In the genomic region with DNA sequence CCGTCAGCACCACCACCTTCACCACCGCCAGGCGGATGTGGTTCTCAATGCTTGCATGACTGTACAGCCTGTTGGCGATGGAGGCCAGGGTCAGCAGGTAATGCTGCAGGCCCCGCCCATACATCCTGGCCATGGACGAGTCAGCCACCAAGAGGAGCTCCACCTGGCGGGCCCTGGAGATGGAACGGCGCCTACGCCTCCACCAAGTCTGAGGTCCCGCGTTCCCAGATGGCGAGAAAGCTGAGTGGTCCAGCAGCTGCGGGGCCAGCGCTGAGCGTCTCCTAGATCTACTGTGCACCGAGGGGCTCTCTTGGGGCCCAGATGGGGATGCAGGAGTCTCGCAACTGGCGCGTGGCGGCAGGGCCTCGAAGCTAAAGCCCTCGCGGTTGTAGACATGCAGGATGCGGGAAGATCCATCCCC, we compare ENCODE assay signal across 8 mouse cellular contexts. TPM values are rescaled to one million over a fixed set of nuclear protein-coding genes. Genes with fewer than 3 reads are reported as not detected.
DNase-seq lines count a peak whose midpoint lies in the region; ATAC-seq and TF ChIP-seq lines count a peak whose summit lies in the region.

No protein-coding gene starts in this region.

- 18% methylated on average over 25 of the region's 25 CpGs for WGBS in embryonic facial prominence, embryonic 10.5 days
- WGBS in heart, embryonic 13.5 days = 16% methylated on average over 25 of the region's 25 CpGs
- WGBS in kidney, postnatal 0 days = 22% methylated on average over 25 of the region's 25 CpGs
- 16% methylated on average over 25 of the region's 25 CpGs for WGBS in lung, embryonic 16.5 days

- H3K4me1 ChIP-seq in embryonic facial prominence, embryonic 10.5 days = peaks cover 19% of the 10 kb centered on the region
- H3K4me1 ChIP-seq in heart, embryonic 13.5 days = peaks cover 15% of the 10 kb centered on the region
- H3K4me1 ChIP-seq in kidney, postnatal 0 days (replicated peaks; ENCODE audit: insufficient read depth, low read length) = 0 out of 2 replicates have a peak, but pooled peaks cover 12% of the 10 kb centered on the region
- H3K4me1 ChIP-seq in lung, embryonic 16.5 days (replicated peaks; ENCODE audit: control insufficient read depth, insufficient read depth, low read length) = peaks cover 11% of the 10 kb centered on the region; the same call in 1 of the 2 replicates

- no peaks in the 10 kb centered on the region for H3K36me3 ChIP-seq in embryonic facial prominence, embryonic 10.5 days (replicated peaks)
- no peaks in the 10 kb centered on the region for H3K36me3 ChIP-seq in heart, embryonic 13.5 days
- no peaks in the 10 kb centered on the region for H3K36me3 ChIP-seq in kidney, postnatal 0 days (ENCODE audit: insufficient read depth, low read length)
- H3K36me3 ChIP-seq in lung, embryonic 16.5 days (ENCODE audit: control insufficient read depth, insufficient read depth, low read length) = no peaks in the 10 kb centered on the region

- H3K4me2 ChIP-seq in heart, embryonic 13.5 days = peak overlapping the region; percentile 93
- peak overlapping the region; percentile 97 for H3K4me2 ChIP-seq in kidney, postnatal 0 days (ENCODE audit: low read length)
- H3K4me2 ChIP-seq in lung, embryonic 16.5 days (ENCODE audit: low read depth, low read length) = peak overlapping the region; percentile 96

- ATAC-seq in heart, embryonic 13.5 days (ENCODE audit: extremely low read depth, insufficient number of reproducible peaks, low FRiP score, low TSS enrichment) = no peak
- peak; percentile 65 for ATAC-seq in kidney, postnatal 0 days (replicated peaks; ENCODE audit: low FRiP score, low read depth)
- ATAC-seq in lung, embryonic 16.5 days (ENCODE audit: low read depth) = peak; percentile 44; the same call in 1 of the 2 replicates

- H3K27ac ChIP-seq in embryonic facial prominence, embryonic 10.5 days (replicated peaks) = peak overlapping the region; percentile 61; the same call in 1 of the 2 replicates
- peak overlapping the region; percentile 75; the same call in 1 of the 2 replicates for H3K27ac ChIP-seq in heart, embryonic 13.5 days (replicated peaks)
- no peak overlapping the region for H3K27ac ChIP-seq in kidney, postnatal 0 days
- no peak overlapping the region for H3K27ac ChIP-seq in lung, embryonic 16.5 days (ENCODE audit: low read length)

- peaks cover 61% of the 10 kb centered on the region for H3K27me3 ChIP-seq in embryonic facial prominence, embryonic 10.5 days (replicated peaks; ENCODE audit: low read depth, poor library complexity, severe bottlenecking)
- H3K27me3 ChIP-seq in heart, embryonic 13.5 days (replicated peaks) = no peaks in the 10 kb centered on the region; the same call in 1 of the 2 replicates
- peaks cover 4% of the 10 kb centered on the region; the same call in 1 of the 2 replicates for H3K27me3 ChIP-seq in kidney, postnatal 0 days (ENCODE audit: insufficient read depth, low read length)
- H3K27me3 ChIP-seq in lung, embryonic 16.5 days (ENCODE audit: control insufficient read depth, insufficient read depth, low read depth, low read length) = peaks cover 13% of the 10 kb centered on the region; the same call in 1 of the 2 replicates

- no peaks in the 10 kb centered on the region for H3K9me3 ChIP-seq in embryonic facial prominence, embryonic 10.5 days
- H3K9me3 ChIP-seq in heart, embryonic 13.5 days = no peaks in the 10 kb centered on the region
- no peaks in the 10 kb centered on the region for H3K9me3 ChIP-seq in kidney, postnatal 0 days (replicated peaks; ENCODE audit: low read length)
- no peaks in the 10 kb centered on the region for H3K9me3 ChIP-seq in lung, embryonic 16.5 days (ENCODE audit: control insufficient read depth, low read length)

- peak overlapping the region; percentile 81 for H3K9ac ChIP-seq in heart, embryonic 13.5 days
- peak overlapping the region; percentile 65; the same call in 1 of the 2 replicates for H3K9ac ChIP-seq in kidney, postnatal 0 days (ENCODE audit: low read depth, low read length)
- H3K9ac ChIP-seq in lung, embryonic 16.5 days (ENCODE audit: low read length) = peak overlapping the region; percentile 69

- H3K4me3 ChIP-seq in embryonic facial prominence, embryonic 10.5 days = peak overlapping the region; percentile 69
- H3K4me3 ChIP-seq in heart, embryonic 13.5 days = peak overlapping the region; percentile 77
- H3K4me3 ChIP-seq in kidney, postnatal 0 days (replicated peaks; ENCODE audit: low read depth, low read length) = peak overlapping the region; percentile 75
- H3K4me3 ChIP-seq in lung, embryonic 16.5 days (ENCODE audit: low read length) = peak overlapping the region; percentile 58

- peak; percentile 55 for TF ChIP-seq CTCF in kidney, postnatal 0 days (IDR thresholded peaks at IDR 0.05; ENCODE audit: low read depth)

- DNase-seq in cerebellum, postnatal 14 days = peak; percentile 53 to 61
- no peak for DNase-seq in cerebellum, adult 8-10 months
- DNase-seq in embryonic facial prominence, embryonic 10.5 days (ENCODE audit: low spot score) = peak; percentile 63
- DNase-seq in kidney, postnatal 0 days (ENCODE audit: low spot score) = peak; percentile 39
- peak; percentile 11 to 16 for DNase-seq in right cerebral cortex, adult 2 months (ENCODE audit: low spot score in 2 of 2)
- no peak for DNase-seq in spleen, postnatal 10 days (ENCODE audit: low spot score in 2 of 2)

RNA-seq across cellular contexts. Expression of a gene that starts 2.3 kb away (rescaled TPM):
- 0.73 and 1.1 TPM in 2 replicates for polyA plus RNA-seq in embryonic facial prominence, embryonic 10.5 days (2016; fragmentation: Nextera tagmentation; extraction: Ambion mirVana)
- polyA plus RNA-seq in heart, embryonic 13.5 days (2015; fragmentation: Nextera tagmentation; extraction: Ambion mirVana) = 4.3 and 4.4 TPM in 2 replicates
- polyA plus RNA-seq in kidney, postnatal 0 days (2015; fragmentation: Nextera tagmentation; extraction: Ambion mirVana) = 5.9 and 6.4 TPM in 2 replicates
- polyA plus RNA-seq in lung, embryonic 16.5 days (2015; fragmentation: Nextera tagmentation; extraction: Ambion mirVana) = 3.8 TPM in 2 replicates

Comparison
In these comparisons a context has a peak if more than half of its experiments do, and no peak if none do; other contexts are left out.
1. DNase-seq: peak in cerebellum, postnatal 14 days (2 of 2), embryonic facial prominence, embryonic 10.5 days (single experiment), kidney, postnatal 0 days (single experiment) and right cerebral cortex, adult 2 months (2 of 2); none in cerebellum, adult 8-10 months (single experiment) and spleen, postnatal 10 days (0 of 2).
2. H3K27ac ChIP-seq: peak in embryonic facial prominence, embryonic 10.5 days (single experiment) and heart, embryonic 13.5 days (single experiment); none in kidney, postnatal 0 days (single experiment) and lung, embryonic 16.5 days (single experiment).
3. Peak in every context shown above with its lines, with median percentiles within 50 percentile points of each other: H3K4me3 ChIP-seq, H3K4me2 ChIP-seq and H3K9ac ChIP-seq.